Mouse (Mus musculus) kidney, adult 2 months (tissue): ENCODE data around the gene Dlst. TPM values are rescaled to one million over a fixed set of nuclear protein-coding genes. Genes with fewer than 3 reads are reported as not detected.

Source experiments
- DNase-seq: peaks from one replicate; pipeline ENCODE4 v3.0.0; 2021
- H3K27ac ChIP-seq: fragments of 200-500 bp; 2 replicates; pipeline ENCODE4 v1.5.1; 2012; ENCODE audit warnings: low read depth, low read length, control low read depth, inconsistent platforms; ENCODE audit not compliant: insufficient read depth
- H3K27me3 ChIP-seq: fragments of 200-500 bp; replicated peaks from 2 replicates; pipeline ENCODE4 v1.6.1; 2012; ENCODE audit warnings: mild to moderate bottlenecking, moderate library complexity, low read length, inconsistent platforms; ENCODE audit not compliant: control insufficient read depth, insufficient read depth
- H3K36me3 ChIP-seq: fragments of 200-500 bp; 2 replicates; pipeline ENCODE4 v1.6.1; 2012; ENCODE audit warnings: mild to moderate bottlenecking, moderate library complexity, low read length, inconsistent platforms; ENCODE audit not compliant: control insufficient read depth, insufficient read depth
- H3K4me1 ChIP-seq: fragments of 200-500 bp; 2 replicates; pipeline ENCODE4 v1.6.1; 2011; ENCODE audit warnings: low read length; ENCODE audit not compliant: control insufficient read depth, insufficient read depth
- H3K4me3 ChIP-seq: fragments of 200-500 bp; 2 replicates; pipeline ENCODE4 v1.5.1; 2011; ENCODE audit warnings: mild to moderate bottlenecking, low read depth, low read length, control low read depth; ENCODE audit not compliant: insufficient read depth
- CTCF ChIP-seq: fragments of 200-500 bp; conservative IDR thresholded peaks from 2 replicates; pipeline ENCODE4 v1.5.1; 2011; ENCODE audit warnings: low read depth, mild to moderate bottlenecking, control low read depth, low read length, moderate library complexity, mixed read lengths; ENCODE audit not compliant: insufficient read depth, insufficient read length
- POLR2A ChIP-seq: fragments of 200-500 bp; IDR thresholded peaks from one replicate; pipeline ENCODE4 v1.6.1; 2011; ENCODE audit warnings: low read depth, low read length, control low read depth
- WGBS: fragments of 180-500 bp; shearing (Covaris S2); methylation state at CpG from one replicate; pipeline ENCODE4 v1.1.7; 2018; 5-methylcytosine and 5-hydroxymethylcytosine counted together
- polyA plus RNA-seq: library from polyadenylated mRNA; depleted of rRNA; stranded (reverse); fragments of >200 nt; gene quantifications from 2 replicates; pipeline ENCODE4 v1.2.3, GENCODE M21; 2012

Gene Dlst
- polyA plus RNA-seq, 1 experiment: 312 TPM

DNA sequence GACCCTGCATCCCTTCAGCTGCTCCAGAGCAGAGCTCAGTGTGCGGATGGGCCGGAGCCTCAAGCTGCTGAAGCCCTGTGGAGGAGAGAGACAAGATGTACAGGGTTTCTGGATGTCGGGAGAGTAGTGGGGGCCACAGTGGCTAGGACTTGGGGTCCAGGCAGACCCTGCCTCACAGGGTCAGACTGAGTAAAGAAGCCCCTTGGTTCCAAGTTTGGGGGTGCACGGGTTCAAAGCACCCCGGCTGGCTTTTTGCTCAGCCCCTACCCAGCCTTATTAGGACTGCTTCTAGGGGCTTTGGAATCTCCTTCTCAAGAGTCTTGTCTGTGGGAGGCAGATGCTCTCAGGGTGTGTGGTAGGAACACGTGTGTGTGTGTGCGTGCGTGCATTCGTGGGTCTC, 36.2 kb downstream of the Dlst start:
- TF ChIP-seq CTCF (no peak), POLR2A (no peak)
- no peaks in the 10 kb centered on the region for H3K36me3 ChIP-seq
- H3K4me3 ChIP-seq: no peak overlapping the region
- H3K27ac ChIP-seq: no peak overlapping the region
- 82% methylated on average over 9 of the region's 9 CpGs for WGBS
- no peaks in the 10 kb centered on the region for H3K27me3 ChIP-seq
- no peaks in the 10 kb centered on the region for H3K4me1 ChIP-seq
- DNase-seq: no peak

DNA sequence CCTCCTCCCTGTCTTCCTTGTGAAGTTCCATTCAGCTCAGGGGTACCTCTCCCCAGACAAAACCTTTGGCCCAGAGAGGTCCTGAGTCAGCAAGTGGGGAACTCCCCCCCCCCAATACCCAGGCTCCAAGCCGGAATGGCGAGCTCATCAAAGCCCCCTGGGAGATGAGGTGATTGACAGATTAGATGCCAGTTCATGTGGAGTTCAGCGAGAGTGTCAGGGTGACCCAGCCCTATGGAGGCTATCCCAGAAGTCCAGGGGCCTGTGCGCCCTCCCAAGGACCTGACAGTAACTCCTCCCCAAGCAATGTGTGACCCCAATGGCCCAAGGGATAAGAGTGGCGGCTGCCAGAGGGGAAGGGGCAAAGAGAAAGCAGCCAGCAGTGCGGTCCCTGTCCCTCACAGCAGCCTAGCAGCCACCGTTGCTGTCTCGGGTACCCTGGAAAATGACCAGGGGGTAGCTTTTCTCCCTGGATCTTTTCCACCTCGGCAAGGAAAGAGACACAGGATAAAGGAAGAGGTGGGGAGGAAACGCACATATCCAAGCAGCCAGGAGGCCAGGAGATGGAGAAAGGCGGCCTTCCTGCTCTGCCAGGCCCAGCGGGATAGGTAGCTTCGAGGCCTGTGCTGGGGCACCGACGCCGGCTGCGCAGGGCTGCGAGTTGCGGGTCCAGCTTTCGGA, 39.8 kb downstream of the Dlst start:
- no peak for DNase-seq
- Histone ChIP-seq H3K4me3 (peak overlapping the region; percentile 47), H3K27ac (no peak overlapping the region), H3K4me1 (no peaks in the 10 kb centered on the region), H3K36me3 (no peaks in the 10 kb centered on the region), H3K27me3 (no peaks in the 10 kb centered on the region)
- TF ChIP-seq CTCF (no peak), POLR2A (no peak)
- whole genome bisulfite sequencing: 28% methylated on average over 20 of the region's 20 CpGs

DNA sequence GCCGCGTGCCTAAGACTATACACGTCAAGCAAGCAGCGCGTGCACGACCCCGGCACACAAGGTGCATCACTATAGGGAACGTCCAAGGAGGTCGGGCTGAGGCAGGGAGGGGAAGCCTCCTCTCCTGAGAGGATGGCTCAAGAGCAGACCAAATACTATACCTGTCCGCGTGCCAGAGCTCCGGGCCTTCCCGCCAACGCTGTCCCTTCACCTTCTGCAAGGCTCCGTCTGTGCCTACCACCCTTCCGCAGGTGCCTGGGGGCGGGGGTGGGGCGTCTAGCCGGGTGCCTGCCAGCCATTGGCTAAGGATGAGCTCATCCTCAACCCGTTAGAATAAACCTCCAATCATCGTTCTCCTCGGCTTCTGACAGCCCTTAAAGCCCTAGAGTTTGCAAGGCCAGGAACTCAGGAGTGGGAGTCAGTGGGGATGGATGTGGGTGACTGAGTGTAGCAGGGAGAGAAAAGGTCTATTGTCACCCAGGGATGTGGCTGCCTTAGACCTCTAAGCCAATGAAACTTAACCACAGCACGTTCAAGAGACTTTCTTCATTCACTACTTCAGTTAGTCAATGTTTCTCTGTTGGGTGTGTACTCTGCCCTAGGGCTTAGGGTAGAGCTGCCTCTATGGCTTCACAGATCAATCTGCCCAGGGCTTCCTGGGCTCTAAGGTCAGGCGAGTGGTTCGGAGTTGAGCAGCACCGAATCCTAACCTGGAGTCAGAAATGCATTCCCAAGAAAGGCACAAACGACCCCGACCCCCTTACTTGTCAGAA, 40.6 kb downstream of the Dlst start, which contains the start of gene Rps6kl1:
Gene Rps6kl1 (minus strand): TSS at position 263 of the 773 bp plus-strand sequence.
- H3K4me3 ChIP-seq: peak within 1 kb of the TSS; percentile 47
- 11% methylated on average over 28 of the region's 28 CpGs for WGBS
- H3K36me3 ChIP-seq: no peaks in the 10 kb centered on the region
- no peaks in the 10 kb centered on the region for H3K4me1 ChIP-seq
- no peak within 1 kb of the TSS for H3K27ac ChIP-seq
- no peaks in the 10 kb centered on the region for H3K27me3 ChIP-seq
- TF ChIP-seq CTCF (no peak), POLR2A (no peak)
- peak; percentile 51 for DNase-seq

DNA sequence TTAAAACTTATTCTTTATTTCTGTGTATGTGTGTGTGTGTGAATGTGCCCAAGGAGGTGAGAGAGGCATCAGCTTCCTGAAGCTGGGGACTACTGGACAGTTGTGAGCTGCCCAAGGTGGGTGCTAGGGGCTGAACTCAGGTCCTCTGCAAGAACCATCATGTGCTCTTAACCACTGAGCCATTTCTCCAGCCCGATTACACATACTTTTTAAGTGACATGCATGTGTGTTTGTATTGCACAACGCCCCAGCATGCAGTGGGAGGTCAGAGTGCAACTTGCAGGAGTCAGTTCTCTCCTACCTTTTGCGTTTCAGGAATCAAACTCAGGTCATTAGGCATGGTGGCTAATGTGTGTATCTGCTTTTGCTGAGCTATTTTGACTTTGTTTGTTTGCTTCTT, 42.4 kb downstream of the Dlst start:
- Histone ChIP-seq H3K36me3 (no peaks in the 10 kb centered on the region), H3K4me1 (no peaks in the 10 kb centered on the region), H3K27me3 (no peaks in the 10 kb centered on the region), H3K27ac (no peak overlapping the region), H3K4me3 (no peak overlapping the region)
- 70% methylated on average over 3 of the region's 3 CpGs for WGBS
- no peak for TF ChIP-seq POLR2A
- no peak for TF ChIP-seq CTCF
- DNase-seq: no peak

DNA sequence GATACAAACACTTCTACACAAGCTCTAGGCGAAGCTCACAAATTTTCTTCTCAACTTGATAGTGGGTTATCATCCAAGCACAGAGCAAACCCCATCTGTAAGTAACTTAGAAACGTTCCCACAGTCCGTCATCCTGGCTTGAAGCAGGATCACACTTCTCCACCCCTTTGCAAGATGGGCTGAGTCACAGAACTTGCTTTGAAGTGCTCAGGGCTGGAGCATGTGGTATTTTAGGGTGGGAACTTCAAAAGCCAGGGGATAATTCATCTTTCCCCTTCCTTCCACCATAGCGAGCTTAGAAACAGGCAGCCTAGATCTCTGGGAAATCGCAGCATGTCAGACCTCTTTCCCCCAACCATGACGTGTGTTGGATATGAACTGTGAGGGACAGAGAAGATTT, 45.7 kb downstream of the Dlst start:
- H3K4me1 ChIP-seq: no peaks in the 10 kb centered on the region
- WGBS: 39% methylated on average over 6 of the region's 6 CpGs
- H3K27ac ChIP-seq: no peak overlapping the region
- no peaks in the 10 kb centered on the region for H3K27me3 ChIP-seq
- TF ChIP-seq CTCF (no peak), POLR2A (no peak)
- no peak overlapping the region for H3K4me3 ChIP-seq
- H3K36me3 ChIP-seq: no peaks in the 10 kb centered on the region
- DNase-seq: no peak

DNA sequence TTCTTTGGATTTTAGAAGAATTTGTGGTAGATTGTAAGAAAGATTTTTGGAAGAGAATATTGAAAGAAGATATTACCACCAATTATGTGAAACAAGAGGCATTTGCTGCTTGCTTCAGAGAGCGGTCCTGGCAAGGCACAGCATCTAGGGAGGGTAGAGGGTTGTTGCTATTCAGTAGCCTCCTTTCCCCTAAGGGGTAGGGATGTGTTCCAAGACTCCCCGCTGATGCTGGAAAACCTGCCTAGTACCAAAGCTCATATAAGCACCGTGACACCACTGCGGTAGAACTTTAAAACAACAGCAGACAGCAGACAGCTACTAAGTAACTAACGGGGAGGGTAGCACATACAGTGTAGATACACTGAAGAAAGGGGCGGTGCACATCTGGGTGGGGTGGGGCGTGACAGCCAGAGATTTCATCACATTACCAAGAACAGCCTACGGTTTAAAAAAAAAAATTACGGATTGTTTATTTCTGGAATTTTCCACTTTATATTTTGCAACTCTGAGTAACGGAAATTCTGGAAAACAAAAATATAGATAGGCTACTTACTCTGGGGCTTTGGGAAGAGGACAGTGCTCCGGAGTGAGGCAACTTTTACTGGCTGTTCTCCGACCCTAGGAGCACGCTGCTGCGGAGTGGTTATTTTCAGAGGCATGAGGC, 47.3 kb downstream of the Dlst start:
- H3K27me3 ChIP-seq: no peaks in the 10 kb centered on the region
- WGBS: 91% methylated on average over 14 of the region's 14 CpGs
- H3K4me3 ChIP-seq: no peak overlapping the region
- no peaks in the 10 kb centered on the region for H3K4me1 ChIP-seq
- no peak overlapping the region for H3K27ac ChIP-seq
- TF ChIP-seq POLR2A: no peak
- no peak for DNase-seq
- no peaks in the 10 kb centered on the region for H3K36me3 ChIP-seq

DNA sequence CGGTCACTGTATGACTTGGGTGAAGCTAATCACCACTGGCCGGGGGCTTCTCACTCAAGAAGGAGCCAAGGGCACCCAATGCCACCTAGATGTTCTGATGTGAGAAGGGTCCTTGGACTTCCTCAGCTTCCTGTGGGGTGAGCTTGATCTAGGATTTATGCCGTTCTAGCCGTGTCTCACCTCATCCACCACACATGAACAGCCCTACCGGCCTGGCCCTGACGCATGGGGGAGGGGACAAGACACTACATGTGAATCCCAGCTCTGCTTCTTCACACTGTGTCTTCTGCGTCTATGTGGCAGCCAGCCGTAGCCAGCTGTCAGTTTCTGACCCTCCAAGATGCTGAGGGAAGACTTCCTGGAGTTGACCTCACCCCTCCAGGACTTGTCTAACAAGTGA, 48.2 kb downstream of the Dlst start:
- no peaks in the 10 kb centered on the region for H3K4me1 ChIP-seq
- H3K27me3 ChIP-seq: no peaks in the 10 kb centered on the region
- no peak for DNase-seq
- TF ChIP-seq CTCF (no peak), POLR2A (no peak)
- no peak overlapping the region for H3K27ac ChIP-seq
- H3K36me3 ChIP-seq: no peaks in the 10 kb centered on the region
- WGBS: 90% methylated on average over 8 of the region's 8 CpGs
- no peak overlapping the region for H3K4me3 ChIP-seq
